Mouse (Mus musculus) hindbrain, embryonic 13.5 days (tissue): ENCODE data around the gene Fktn. TPM values are rescaled to one million over a fixed set of nuclear protein-coding genes. Genes with fewer than 3 reads are reported as not detected.

Experiments
- ATAC-seq: fragments of 200-750 bp; cut with Nextera tagmentation; 2 replicates; pipeline ENCODE4 v1.8.0; 2017; ENCODE audit warnings: moderate TSS enrichment; ENCODE audit not compliant: low FRiP score
- H3K27ac ChIP-seq: fragments of 300-500 bp; sonication (generic); 2 replicates; pipeline ENCODE4 v1.5.1; 2015; ENCODE audit warnings: inconsistent platforms, mild to moderate bottlenecking, moderate library complexity
- H3K27me3 ChIP-seq: fragments of 300-500 bp; sonication (generic); 2 replicates; pipeline ENCODE4 v1.6.1; 2015; ENCODE audit warnings: mild to moderate bottlenecking, inconsistent platforms
- H3K36me3 ChIP-seq: fragments of 300-500 bp; sonication (generic); 2 replicates; pipeline ENCODE4 v1.6.1; 2015; ENCODE audit warnings: mild to moderate bottlenecking, inconsistent platforms
- H3K4me1 ChIP-seq: fragments of 300-500 bp; sonication (generic); replicated peaks from 2 replicates; pipeline ENCODE4 v1.6.1; 2015; ENCODE audit warnings: inconsistent platforms
- H3K4me2 ChIP-seq: fragments of 300-500 bp; sonication (generic); 2 replicates; pipeline ENCODE4 v1.6.1; 2015; ENCODE audit warnings: inconsistent platforms, mild to moderate bottlenecking, moderate library complexity
- H3K4me3 ChIP-seq: fragments of 300-500 bp; sonication (generic); 2 replicates; pipeline ENCODE4 v1.5.1; 2015; ENCODE audit warnings: mild to moderate bottlenecking, inconsistent platforms
- H3K9ac ChIP-seq: fragments of 300-500 bp; sonication (generic); 2 replicates; pipeline ENCODE4 v1.6.1; 2015; ENCODE audit warnings: mild to moderate bottlenecking, inconsistent platforms
- H3K9me3 ChIP-seq: fragments of 300-500 bp; sonication (generic); 2 replicates; pipeline ENCODE4 v1.6.1; 2016; ENCODE audit warnings: inconsistent platforms
- WGBS: fragments of 180-500 bp; shearing (Covaris S2); methylation state at CpG from one replicate; pipeline ENCODE4 v1.1.7; 2015; 5-methylcytosine and 5-hydroxymethylcytosine counted together
- polyA plus RNA-seq: library from polyadenylated mRNA; unstranded; fragments of >200 nt; fragmentation: Nextera tagmentation; extraction: Ambion mirVana; gene quantifications from 2 replicates; pipeline ENCODE4 v1.2.1, GENCODE M21; 2015

Gene Fktn
- polyA plus RNA-seq, 1 experiment from 2014 or later: 20.9 TPM

DNA sequence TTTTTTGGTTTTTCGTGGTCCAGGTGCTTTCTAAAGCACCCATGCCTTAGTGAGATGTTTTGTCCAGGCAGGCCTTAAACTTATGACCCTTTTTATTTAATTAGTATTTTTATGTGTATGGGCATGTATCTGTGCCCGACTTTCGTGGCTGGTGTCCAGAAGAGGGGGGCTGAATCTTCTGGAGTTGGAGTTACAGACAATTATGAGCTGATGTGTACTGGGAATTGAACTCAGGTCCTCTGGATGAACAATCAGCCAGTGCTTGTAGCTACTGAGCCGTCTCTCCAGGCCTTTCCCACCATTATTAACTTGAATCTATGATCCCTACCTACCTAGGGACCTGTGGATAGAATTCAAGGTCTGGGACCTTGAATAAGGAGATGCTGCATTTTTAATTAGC lies 67.6 kb downstream of the Fktn start:
- 65% methylated on average over 4 of the region's 4 CpGs for WGBS
- Histone ChIP-seq H3K4me3 (no peak overlapping the region), H3K27ac (no peak overlapping the region), H3K4me2 (no peak overlapping the region), H3K9me3 (no peaks in the 10 kb centered on the region), H3K4me1 (peaks cover 16% of the 10 kb centered on the region), H3K27me3 (peaks cover 34% of the 10 kb centered on the region), H3K36me3 (no peaks in the 10 kb centered on the region), H3K9ac (no peak overlapping the region)
- ATAC-seq: no peak

DNA sequence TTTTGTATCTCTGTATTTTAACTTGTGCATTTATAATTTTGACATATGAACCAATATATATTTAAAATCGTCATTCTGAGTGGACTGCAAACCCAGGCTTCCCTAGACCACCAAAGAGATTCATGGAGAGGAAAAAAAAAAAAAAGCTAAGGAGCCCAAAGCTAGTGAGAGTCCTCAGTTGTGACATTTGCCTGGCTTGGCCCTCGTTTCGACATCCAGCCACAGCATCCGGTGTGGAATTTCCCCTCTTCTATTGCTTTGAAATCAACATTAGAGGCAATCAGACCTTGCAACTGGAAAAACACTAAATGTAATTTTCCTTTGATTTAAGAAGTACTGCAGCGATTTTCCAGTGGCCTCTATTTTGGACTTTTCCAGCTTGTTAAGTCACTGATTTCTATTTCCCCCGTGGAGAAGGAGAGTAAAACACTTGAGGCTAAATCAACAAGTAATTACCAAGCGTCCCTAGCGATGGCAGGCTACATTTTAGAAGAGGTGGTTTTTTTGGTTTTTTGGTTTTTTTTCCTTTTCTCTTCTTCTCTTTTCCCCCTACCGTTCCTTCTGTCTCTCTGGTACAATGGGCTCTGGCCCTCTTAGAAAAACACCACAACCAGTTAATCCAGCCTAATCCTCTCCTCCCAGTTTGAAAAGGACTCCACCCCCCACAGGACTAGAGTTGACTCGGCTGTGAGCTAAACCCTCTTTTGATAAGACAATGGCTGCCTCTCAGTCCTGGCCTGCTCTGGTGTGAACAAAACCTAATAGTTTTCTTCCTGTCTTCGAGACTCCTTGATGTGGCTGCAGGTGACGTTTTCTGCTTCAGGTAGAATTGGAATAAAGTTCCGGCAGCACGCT lies 68.6 kb downstream of the Fktn start:
- Histone ChIP-seq H3K4me3 (no peak overlapping the region), H3K9ac (no peak overlapping the region), H3K36me3 (no peaks in the 10 kb centered on the region), H3K27ac (no peak overlapping the region), H3K4me1 (peaks cover 16% of the 10 kb centered on the region), H3K4me2 (no peak overlapping the region), H3K9me3 (no peaks in the 10 kb centered on the region), H3K27me3 (peaks cover 25% of the 10 kb centered on the region)
- 27% methylated on average over 14 of the region's 14 CpGs for whole genome bisulfite sequencing
- ATAC-seq: no peak

DNA sequence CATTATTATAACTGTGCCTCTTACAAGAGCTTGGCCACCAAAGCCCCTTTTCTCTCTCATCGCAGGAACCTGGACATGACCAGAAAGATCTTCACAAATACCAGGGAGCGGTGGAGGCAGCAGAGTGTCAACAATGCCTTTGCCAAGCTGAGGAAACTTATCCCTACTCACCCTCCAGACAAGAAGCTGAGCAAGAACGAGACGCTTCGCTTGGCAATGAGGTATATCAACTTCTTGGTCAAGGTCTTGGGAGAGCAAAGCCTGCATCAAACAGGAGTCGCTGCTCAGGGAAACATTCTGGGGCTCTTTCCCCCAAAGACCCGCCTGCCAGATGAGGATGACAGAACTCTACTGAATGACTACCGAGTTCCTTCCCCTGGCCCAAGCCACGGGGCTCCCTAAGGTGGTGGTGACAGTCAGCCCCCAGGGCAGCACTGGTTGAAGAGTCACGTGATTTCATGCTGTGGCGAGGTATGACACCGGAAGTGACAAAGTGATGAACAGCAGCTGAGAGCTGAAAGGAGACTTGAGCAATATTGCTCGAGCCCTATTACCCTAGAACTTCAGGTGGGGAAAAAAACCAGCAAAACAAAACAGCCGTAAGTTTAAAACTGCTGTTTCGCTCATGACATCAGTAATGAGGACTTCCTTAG lies 72.1 kb downstream of the Fktn start:
- ATAC-seq: no peak
- no peaks in the 10 kb centered on the region for H3K36me3 ChIP-seq
- H3K4me1 ChIP-seq: no peaks in the 10 kb centered on the region
- H3K27ac ChIP-seq: no peak overlapping the region
- WGBS: 85% methylated on average over 15 of the region's 15 CpGs
- H3K9ac ChIP-seq: no peak overlapping the region
- no peaks in the 10 kb centered on the region for H3K9me3 ChIP-seq
- no peak overlapping the region for H3K4me3 ChIP-seq
- H3K27me3 ChIP-seq: no peaks in the 10 kb centered on the region
- H3K4me2 ChIP-seq: no peak overlapping the region

DNA sequence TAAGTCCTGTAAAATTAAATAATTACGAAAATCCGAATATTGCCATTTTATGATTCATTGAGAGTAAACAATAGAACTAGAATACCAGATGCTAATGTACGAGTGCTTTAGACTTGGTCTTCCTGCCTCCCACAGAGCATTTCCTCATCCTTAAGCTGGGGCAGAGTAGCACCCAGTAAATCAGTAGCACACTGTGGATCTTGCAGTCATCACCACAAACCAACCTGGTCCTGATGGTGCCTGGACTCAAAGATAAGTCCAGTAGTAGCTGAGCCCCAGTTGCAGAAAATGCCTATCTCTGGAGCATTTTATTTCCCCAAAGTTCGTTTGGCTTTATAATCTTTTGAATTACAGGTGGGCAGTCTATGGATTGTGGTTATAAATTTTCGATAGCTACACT lies 73.1 kb downstream of the Fktn start:
- WGBS: 73% methylated on average over 5 of the region's 5 CpGs
- Histone ChIP-seq H3K27ac (no peak overlapping the region), H3K9ac (no peak overlapping the region), H3K27me3 (no peaks in the 10 kb centered on the region), H3K36me3 (no peaks in the 10 kb centered on the region), H3K4me3 (no peak overlapping the region), H3K9me3 (no peaks in the 10 kb centered on the region), H3K4me1 (no peaks in the 10 kb centered on the region), H3K4me2 (no peak overlapping the region)
- no peak for ATAC-seq

GRCm38 (mm10) chr4:53789346-53789745 lies 75.5 kb downstream of the Fktn start:
- no peak overlapping the region for H3K4me3 ChIP-seq
- no peak for ATAC-seq
- H3K9me3 ChIP-seq: no peaks in the 10 kb centered on the region
- H3K4me2 ChIP-seq: no peak overlapping the region
- no peaks in the 10 kb centered on the region for H3K4me1 ChIP-seq
- H3K9ac ChIP-seq: no peak overlapping the region
- H3K27ac ChIP-seq: no peak overlapping the region
- H3K36me3 ChIP-seq: no peaks in the 10 kb centered on the region
- 7% methylated on average over 4 of the region's 4 CpGs for WGBS
- no peaks in the 10 kb centered on the region for H3K27me3 ChIP-seq

- Histone ChIP-seq H3K27me3 (no peaks in the 10 kb centered on the region), H3K4me2 (no peak overlapping the region), H3K9me3 (no peaks in the 10 kb centered on the region), H3K4me1 (peaks cover 8% of the 10 kb centered on the region), H3K4me3 (no peak overlapping the region), H3K36me3 (no peaks in the 10 kb centered on the region), H3K27ac (no peak overlapping the region), H3K9ac (no peak overlapping the region)
- WGBS: 89% methylated on average over 5 of the region's 5 CpGs
- no peak for ATAC-seq
Measured at GRCm38 (mm10) chr4:53794257-53794966, 80.6 kb downstream of the Fktn start.

DNA sequence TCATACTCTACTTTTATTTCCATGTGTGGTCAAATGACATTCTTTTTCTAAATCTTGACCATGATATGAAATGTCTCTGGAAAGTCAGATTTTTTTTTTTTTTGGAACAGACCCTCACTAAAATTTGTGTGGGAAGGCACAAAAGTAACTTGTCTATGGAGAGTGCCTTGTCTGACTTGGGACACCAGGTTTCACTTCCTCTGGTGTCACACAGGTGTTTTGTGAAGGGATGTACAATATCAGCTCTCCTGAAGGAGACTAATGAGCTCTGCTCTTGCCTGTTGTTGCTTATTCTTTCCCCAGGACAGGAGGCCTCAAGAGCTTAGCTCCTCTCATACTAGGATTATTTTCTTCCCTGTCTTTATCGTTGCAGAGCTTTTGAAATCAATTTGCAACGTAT lies 81.3 kb downstream of the Fktn start:
- no peak overlapping the region for H3K27ac ChIP-seq
- no peak for ATAC-seq

DNA sequence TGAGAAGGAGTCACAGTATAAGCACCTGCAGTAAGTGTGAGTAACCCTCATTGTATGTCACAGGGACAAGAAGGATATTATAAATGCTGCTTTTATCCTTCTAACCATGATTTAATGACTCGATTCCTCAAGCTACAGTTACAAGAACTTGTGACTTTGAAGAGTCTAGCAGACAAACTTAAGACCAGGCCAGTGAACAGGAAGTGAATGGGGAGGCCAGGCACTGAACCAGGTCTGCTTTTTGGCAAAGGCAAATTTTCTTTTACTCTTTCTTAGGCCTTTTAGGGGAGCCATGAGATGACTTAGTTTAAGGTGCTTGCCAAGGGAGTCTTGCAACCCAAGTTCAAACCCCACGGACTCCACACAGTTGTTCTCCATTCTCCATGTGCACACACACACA lies 81.9 kb downstream of the Fktn start:
- Histone ChIP-seq H3K36me3 (no peaks in the 10 kb centered on the region), H3K27ac (no peak overlapping the region), H3K4me3 (no peak overlapping the region), H3K9me3 (no peaks in the 10 kb centered on the region), H3K4me1 (peaks cover 13% of the 10 kb centered on the region), H3K27me3 (no peaks in the 10 kb centered on the region), H3K4me2 (no peak overlapping the region), H3K9ac (no peak overlapping the region)
- WGBS: 89% methylated on average over 2 of the region's 2 CpGs
- ATAC-seq: no peak

More for the DNA sequence above, 81.3 kb downstream of the Fktn start:
- H3K9ac ChIP-seq: no peak overlapping the region
- no peaks in the 10 kb centered on the region for H3K27me3 ChIP-seq
- H3K9me3 ChIP-seq: no peaks in the 10 kb centered on the region
- H3K36me3 ChIP-seq: no peaks in the 10 kb centered on the region
- 44% methylated on average over 2 of the region's 2 CpGs for WGBS
- no peak overlapping the region for H3K4me3 ChIP-seq
- peaks cover 13% of the 10 kb centered on the region for H3K4me1 ChIP-seq
- H3K4me2 ChIP-seq: no peak overlapping the region

GRCm38 (mm10) chr4:53796865-53797772 lies 83.3 kb downstream of the Fktn start:
- Histone ChIP-seq H3K9me3 (no peaks in the 10 kb centered on the region), H3K9ac (no peak overlapping the region), H3K27ac (0 out of 2 replicates have a peak overlapping the region, but pooled peaks have one; percentile 37), H3K4me2 (0 out of 2 replicates have a peak overlapping the region, but pooled peaks have one; percentile 7), H3K27me3 (no peaks in the 10 kb centered on the region), H3K4me3 (no peak overlapping the region), H3K4me1 (peaks cover 13% of the 10 kb centered on the region), H3K36me3 (no peaks in the 10 kb centered on the region)
- peak; percentile 79 for ATAC-seq
- 17% methylated on average over 18 of the region's 18 CpGs for WGBS

- Histone ChIP-seq H3K4me1 (peaks cover 13% of the 10 kb centered on the region), H3K9me3 (0 out of 2 replicates have a peak, but pooled peaks cover 3% of the 10 kb centered on the region), H3K4me3 (no peak overlapping the region), H3K27ac (no peak overlapping the region), H3K36me3 (no peaks in the 10 kb centered on the region), H3K9ac (no peak overlapping the region), H3K4me2 (no peak overlapping the region), H3K27me3 (no peaks in the 10 kb centered on the region)
- 52% methylated on average over 7 of the region's 7 CpGs for WGBS
- ATAC-seq: no peak
Measured at GRCm38 (mm10) chr4:53798896-53799676, 85.3 kb downstream of the Fktn start.

DNA sequence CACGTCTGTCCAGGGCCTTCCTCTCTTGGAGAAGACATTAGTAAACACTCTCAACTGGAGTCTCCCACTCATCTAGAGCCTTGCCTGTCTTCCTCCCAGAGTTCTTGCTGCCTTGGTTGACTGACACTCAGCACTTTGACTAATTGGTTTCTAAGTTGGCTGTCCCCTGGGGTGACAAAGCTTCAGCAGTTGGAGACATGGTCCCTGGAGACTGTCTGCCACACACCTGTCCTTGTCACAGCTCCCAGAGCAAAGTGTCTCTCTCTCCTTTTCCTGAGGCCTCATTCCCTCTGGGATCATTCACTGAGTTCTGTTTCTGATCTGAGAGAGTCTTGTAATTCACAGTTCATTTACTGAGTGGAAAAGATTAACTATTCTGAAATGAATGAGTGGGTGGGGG lies 86.0 kb downstream of the Fktn start:
- Histone ChIP-seq H3K9ac (no peak overlapping the region), H3K36me3 (no peaks in the 10 kb centered on the region), H3K4me2 (no peak overlapping the region), H3K27ac (no peak overlapping the region), H3K4me1 (peaks cover 13% of the 10 kb centered on the region), H3K9me3 (0 out of 2 replicates have a peak, but pooled peaks cover 6% of the 10 kb centered on the region), H3K4me3 (no peak overlapping the region), H3K27me3 (no peaks in the 10 kb centered on the region)
- no peak for ATAC-seq
- 59% methylated on average over 1 of the region's 1 CpGs for WGBS
